Mouse (Mus musculus): ENCODE measurements around the gene Gm813. TPM values are rescaled to one million over a fixed set of nuclear protein-coding genes. Genes with fewer than 3 reads are reported as not detected.

Gene Gm813
- total and polyA plus RNA-seq, 3 experiments: not detected

DNA sequence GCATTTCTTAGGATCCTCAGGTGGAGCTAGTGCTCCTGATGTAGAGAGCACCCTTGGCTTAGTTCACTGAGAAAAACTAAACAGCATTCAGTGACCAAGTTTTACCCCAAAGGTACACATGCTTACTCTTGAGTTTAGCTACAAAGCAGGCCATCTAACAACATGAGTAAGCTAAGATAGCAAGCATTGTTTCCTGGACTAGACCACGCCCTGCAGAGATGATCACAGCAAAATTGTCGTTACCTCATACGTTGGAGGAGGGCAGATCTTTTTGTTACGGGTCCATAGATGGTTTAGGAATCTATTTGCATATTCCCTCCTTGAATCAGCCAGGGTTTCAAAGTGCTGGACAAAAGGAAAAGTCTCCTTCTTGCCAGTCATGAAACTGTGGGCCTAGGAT is 20.7 kb upstream of the Gm813 start:
- intact Hi-C loops (cut with DNase I): no loop called here
- H3K27me3 ChIP-seq (ENCODE audit: control insufficient read depth, insufficient read depth, low read length): no peaks in the 10 kb centered on the region
- TF ChIP-seq CTCF (IDR thresholded peaks at IDR 0.05) (no peak), EP300 (IDR thresholded peaks at IDR 0.05; ENCODE audit: insufficient read depth, low read depth, low read length) (no peak), POLR2A (IDR thresholded peaks at IDR 0.05; ENCODE audit: insufficient read depth, low read depth, low read length) (no peak)
- H3K4me1 ChIP-seq (ENCODE audit: control insufficient read depth, insufficient read depth, low read length): no peaks in the 10 kb centered on the region
- 71% methylated on average over 4 of the region's 4 CpGs for WGBS
- H3K36me3 ChIP-seq (ENCODE audit: control insufficient read depth, insufficient read depth, low read length): no peaks in the 10 kb centered on the region
- H3K9ac ChIP-seq (ENCODE audit: low read depth, low read length): no peak overlapping the region
- H3K4me3 ChIP-seq: no peak overlapping the region
- H3K79me2 ChIP-seq (replicated peaks; ENCODE audit: control insufficient read depth, insufficient read depth, low read length): no peaks in the 10 kb centered on the region
- no peak overlapping the region for H3K27ac ChIP-seq
- no peak for DNase-seq

DNA sequence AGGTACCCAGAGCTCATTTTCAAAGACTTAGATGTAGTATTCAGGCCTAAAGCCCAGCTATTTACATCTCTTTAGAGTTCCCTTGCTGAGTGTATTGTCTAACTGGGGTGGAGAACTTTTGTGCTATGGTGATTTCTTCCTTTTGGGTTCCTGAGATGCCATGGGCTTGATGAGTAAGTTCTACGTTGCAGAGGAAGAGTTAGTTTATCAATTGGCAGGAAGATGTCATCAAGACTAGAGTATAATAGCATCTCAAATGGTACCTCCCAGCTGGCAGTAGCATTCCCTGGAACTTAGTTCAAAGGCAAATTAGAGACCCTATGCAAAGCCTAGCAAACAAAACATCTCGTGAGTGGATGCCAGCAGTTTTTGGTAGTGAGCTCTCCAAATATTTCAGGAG is 19.1 kb upstream of the Gm813 start:
- WGBS: 64% methylated on average over 2 of the region's 2 CpGs
- intact Hi-C loops (cut with DNase I): no loop called here

DNA sequence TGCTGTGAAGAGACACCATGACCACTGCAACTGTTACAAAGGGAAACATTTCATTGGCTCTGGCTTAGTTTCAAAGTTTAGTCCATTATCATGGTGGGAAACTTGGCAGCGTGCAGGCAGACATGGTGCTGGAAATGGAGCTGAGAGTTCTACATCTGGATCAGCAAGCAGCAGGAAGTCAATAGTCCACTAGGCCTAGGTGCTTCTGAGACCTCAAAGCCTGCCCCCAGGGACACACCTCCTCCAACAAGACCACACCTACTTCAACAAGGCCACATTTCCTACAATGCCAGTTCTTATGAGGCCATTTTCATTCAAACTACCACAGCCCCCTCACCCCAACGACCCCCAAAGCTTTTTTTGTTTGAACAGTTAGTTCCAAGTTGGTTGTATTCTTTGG is 13.0 kb upstream of the Gm813 start:
- Histone ChIP-seq H3K4me3 (no peak overlapping the region), H3K27ac (no peak overlapping the region), H3K9ac (ENCODE audit: low read depth, low read length) (no peak overlapping the region), H3K4me1 (ENCODE audit: control insufficient read depth, insufficient read depth, low read length) (no peaks in the 10 kb centered on the region), H3K79me2 (replicated peaks; ENCODE audit: control insufficient read depth, insufficient read depth, low read length) (no peaks in the 10 kb centered on the region), H3K27me3 (ENCODE audit: control insufficient read depth, insufficient read depth, low read length) (no peaks in the 10 kb centered on the region), H3K36me3 (ENCODE audit: control insufficient read depth, insufficient read depth, low read length) (no peaks in the 10 kb centered on the region)
- 44% methylated on average over 2 of the region's 2 CpGs for WGBS
- intact Hi-C loops (cut with DNase I): loop anchor here (2.0 to 10.0 kb wide), 4 partner anchors 33 to 775 kb away; partner anchors contain the start of gene Gabrr3
- no peak for TF ChIP-seq CTCF (IDR thresholded peaks at IDR 0.05)
- TF ChIP-seq POLR2A (IDR thresholded peaks at IDR 0.05; ENCODE audit: insufficient read depth, low read depth, low read length): no peak
- TF ChIP-seq EP300 (IDR thresholded peaks at IDR 0.05; ENCODE audit: insufficient read depth, low read depth, low read length): no peak
- no peak for DNase-seq

More for the DNA sequence above, 19.1 kb upstream of the Gm813 start:
- no peaks in the 10 kb centered on the region for H3K79me2 ChIP-seq (replicated peaks; ENCODE audit: control insufficient read depth, insufficient read depth, low read length)
- no peak overlapping the region for H3K4me3 ChIP-seq
- no peak for DNase-seq
- H3K27ac ChIP-seq: no peak overlapping the region
- no peaks in the 10 kb centered on the region for H3K4me1 ChIP-seq (ENCODE audit: control insufficient read depth, insufficient read depth, low read length)
- no peaks in the 10 kb centered on the region for H3K36me3 ChIP-seq (ENCODE audit: control insufficient read depth, insufficient read depth, low read length)
- H3K9ac ChIP-seq (ENCODE audit: low read depth, low read length): no peak overlapping the region
- no peak for TF ChIP-seq EP300 (IDR thresholded peaks at IDR 0.05; ENCODE audit: insufficient read depth, low read depth, low read length)
- no peak for TF ChIP-seq POLR2A (IDR thresholded peaks at IDR 0.05; ENCODE audit: insufficient read depth, low read depth, low read length)
- no peak for TF ChIP-seq CTCF (IDR thresholded peaks at IDR 0.05)
- H3K27me3 ChIP-seq (ENCODE audit: control insufficient read depth, insufficient read depth, low read length): no peaks in the 10 kb centered on the region

GRCm38 (mm10) chr16:58628968-58629367 is 12.2 kb upstream of the Gm813 start:
- H3K4me1 ChIP-seq (ENCODE audit: control insufficient read depth, insufficient read depth, low read length): peaks cover under 1% of the 10 kb centered on the region
- WGBS: 67% methylated on average over 5 of the region's 5 CpGs
- H3K4me3 ChIP-seq: no peak overlapping the region
- H3K36me3 ChIP-seq (ENCODE audit: control insufficient read depth, insufficient read depth, low read length): no peaks in the 10 kb centered on the region
- no peaks in the 10 kb centered on the region for H3K79me2 ChIP-seq (replicated peaks; ENCODE audit: control insufficient read depth, insufficient read depth, low read length)
- TF ChIP-seq POLR2A (IDR thresholded peaks at IDR 0.05; ENCODE audit: insufficient read depth, low read depth, low read length) (no peak), EP300 (IDR thresholded peaks at IDR 0.05; ENCODE audit: insufficient read depth, low read depth, low read length) (no peak), CTCF (IDR thresholded peaks at IDR 0.05) (no peak)
- intact Hi-C loops (cut with DNase I): loop anchor here (2.0 to 10.0 kb wide), 4 partner anchors 33 to 776 kb away; partner anchors contain the start of gene Gabrr3
- H3K9ac ChIP-seq (ENCODE audit: low read depth, low read length): no peak overlapping the region
- no peak for DNase-seq
- no peak overlapping the region for H3K27ac ChIP-seq
- no peaks in the 10 kb centered on the region for H3K27me3 ChIP-seq (ENCODE audit: control insufficient read depth, insufficient read depth, low read length)

DNA sequence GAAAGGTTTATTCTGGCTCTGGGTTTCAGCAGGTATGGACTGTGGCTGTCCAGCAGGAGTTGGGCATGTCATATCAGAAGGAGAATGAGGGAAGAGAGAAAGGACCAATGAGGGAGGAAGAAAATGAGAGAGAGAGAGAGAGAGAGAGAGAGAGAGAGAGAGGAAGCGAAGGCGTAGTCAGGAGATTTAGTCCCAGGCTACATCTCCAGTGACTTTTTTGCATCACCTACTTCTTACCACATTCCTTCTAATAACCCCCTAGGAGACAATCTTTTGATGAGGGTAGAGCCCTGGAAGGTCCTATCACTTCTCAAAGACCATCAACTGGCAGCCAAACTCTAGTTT is 11.5 kb upstream of the Gm813 start:
- no peaks in the 10 kb centered on the region for H3K36me3 ChIP-seq (ENCODE audit: control insufficient read depth, insufficient read depth, low read length)
- H3K4me1 ChIP-seq (ENCODE audit: control insufficient read depth, insufficient read depth, low read length): peaks cover 1% of the 10 kb centered on the region
- H3K79me2 ChIP-seq (replicated peaks; ENCODE audit: control insufficient read depth, insufficient read depth, low read length): no peaks in the 10 kb centered on the region
- no peak overlapping the region for H3K27ac ChIP-seq
- no peak for TF ChIP-seq EP300 (IDR thresholded peaks at IDR 0.05; ENCODE audit: insufficient read depth, low read depth, low read length)
- no peak for TF ChIP-seq POLR2A (IDR thresholded peaks at IDR 0.05; ENCODE audit: insufficient read depth, low read depth, low read length)
- TF ChIP-seq CTCF (IDR thresholded peaks at IDR 0.05): no peak
- H3K9ac ChIP-seq (ENCODE audit: low read depth, low read length): no peak overlapping the region
- H3K4me3 ChIP-seq: no peak overlapping the region
- WGBS: 97% methylated on average over 2 of the region's 2 CpGs
- intact Hi-C loops (cut with DNase I): loop anchor here (2.0 to 10.0 kb wide), 4 partner anchors 34 to 776 kb away; partner anchors contain the start of gene Gabrr3
- no peaks in the 10 kb centered on the region for H3K27me3 ChIP-seq (ENCODE audit: control insufficient read depth, insufficient read depth, low read length)
- DNase-seq: no peak

- intact Hi-C loops (cut with DNase I): loop anchor here (2.0 to 10.0 kb wide), 4 partner anchors 35 to 777 kb away; partner anchors contain the start of gene Gabrr3
- WGBS: 92% methylated on average over 4 of the region's 4 CpGs
- no peaks in the 10 kb centered on the region for H3K27me3 ChIP-seq (ENCODE audit: control insufficient read depth, insufficient read depth, low read length)
Observed at GRCm38 (mm10) chr16:58627597-58628335, 11.0 kb upstream of the Gm813 start.

More at GRCm38 (mm10) chr16:58627597-58628335, 11.0 kb upstream of the Gm813 start:
- DNase-seq: no peak
- TF ChIP-seq POLR2A (IDR thresholded peaks at IDR 0.05; ENCODE audit: insufficient read depth, low read depth, low read length): no peak
- peak; percentile 68 for TF ChIP-seq CTCF (IDR thresholded peaks at IDR 0.05)
- Histone ChIP-seq H3K4me1 (ENCODE audit: control insufficient read depth, insufficient read depth, low read length) (peaks cover 1% of the 10 kb centered on the region), H3K27ac (no peak overlapping the region), H3K36me3 (ENCODE audit: control insufficient read depth, insufficient read depth, low read length) (no peaks in the 10 kb centered on the region), H3K9ac (ENCODE audit: low read depth, low read length) (no peak overlapping the region), H3K79me2 (replicated peaks; ENCODE audit: control insufficient read depth, insufficient read depth, low read length) (no peaks in the 10 kb centered on the region), H3K4me3 (no peak overlapping the region)
